Mouse (Mus musculus) ES-E14 (cell line): ENCODE results near the gene Mapk3.

ENCODE experiments used
- CHD2 ChIP-seq: IDR thresholded peaks from 2 replicates; pipeline ENCODE4 v1.6.1; 2014; ENCODE audit warnings: mild to moderate bottlenecking, low read depth, low read length, inconsistent platforms
- HCFC1 ChIP-seq: IDR thresholded peaks from 2 replicates; pipeline ENCODE4 v1.6.1; 2012; ENCODE audit warnings: low read length, inconsistent platforms, borderline replicate concordance; ENCODE audit not compliant: insufficient read depth
- MAFK ChIP-seq: IDR thresholded peaks from 2 replicates; pipeline ENCODE4 v1.6.1; 2014; ENCODE audit warnings: mild to moderate bottlenecking, low read depth, low read length, inconsistent platforms; ENCODE audit not compliant: insufficient read depth
- ZC3H11A ChIP-seq: IDR thresholded peaks from 2 replicates; pipeline ENCODE4 v1.6.1; 2012; ENCODE audit warnings: low read depth, mild to moderate bottlenecking, inconsistent platforms, low read length, borderline replicate concordance
- ZNF384 ChIP-seq: IDR thresholded peaks from 2 replicates; pipeline ENCODE4 v1.6.1; 2012; ENCODE audit warnings: low read depth, low read length, inconsistent platforms

DNA sequence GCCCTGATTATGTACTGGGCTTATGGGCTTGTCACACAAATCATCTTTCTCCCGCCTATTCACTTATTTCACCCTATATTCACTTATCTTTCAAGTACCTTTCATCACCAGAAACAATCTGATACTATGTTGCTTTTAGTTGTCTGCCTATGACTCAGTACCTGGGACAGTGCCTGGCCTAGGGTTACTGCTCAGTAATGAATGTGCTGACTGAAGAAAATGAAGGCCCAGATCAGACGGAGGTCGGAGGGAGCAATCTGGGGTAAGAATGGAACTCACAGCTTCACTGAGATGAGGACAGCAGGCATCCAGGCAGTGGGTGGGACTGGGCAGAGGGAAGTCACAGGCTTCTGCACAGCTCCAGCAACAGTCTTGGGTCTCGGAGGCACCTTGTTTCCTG is 48.0 kb downstream of the Mapk3 start:
- TF ChIP-seq ZC3H11A, result no peak
- no peak for TF ChIP-seq CHD2
- TF ChIP-seq MAFK, result peak; percentile 59; the same call in 1 of the 2 replicates
- TF ChIP-seq ZNF384, result no peak
- no peak for TF ChIP-seq HCFC1
